Mouse (Mus musculus) left cerebral cortex, postnatal 14 days (tissue): Measurements from ENCODE around the gene Trim31. TPM values are rescaled to one million over a fixed set of nuclear protein-coding genes. Genes with fewer than 3 reads are reported as not detected.

Experiments used
- DNase-seq, 2 experiments: peaks; one replicate each; pipeline ENCODE4 v3.0.0; 2021 to 2022; ENCODE audit warnings: low spot score in 2 of 2, mixed read lengths in 1 of 2
- intact Hi-C: fragments of 180-260 bp; cut with DNase I; formaldehyde crosslinking; loops from one replicate; pipeline ENCODE4 v1.15.1; 2025
- total RNA-seq, 2 experiments: library from RNA; stranded (reverse); gene quantifications; 2 replicates each; pipeline ENCODE4 v1.2.3; 2021

Gene Trim31
- total RNA-seq, 2 experiments from 2014 or later, result not detected

DNA sequence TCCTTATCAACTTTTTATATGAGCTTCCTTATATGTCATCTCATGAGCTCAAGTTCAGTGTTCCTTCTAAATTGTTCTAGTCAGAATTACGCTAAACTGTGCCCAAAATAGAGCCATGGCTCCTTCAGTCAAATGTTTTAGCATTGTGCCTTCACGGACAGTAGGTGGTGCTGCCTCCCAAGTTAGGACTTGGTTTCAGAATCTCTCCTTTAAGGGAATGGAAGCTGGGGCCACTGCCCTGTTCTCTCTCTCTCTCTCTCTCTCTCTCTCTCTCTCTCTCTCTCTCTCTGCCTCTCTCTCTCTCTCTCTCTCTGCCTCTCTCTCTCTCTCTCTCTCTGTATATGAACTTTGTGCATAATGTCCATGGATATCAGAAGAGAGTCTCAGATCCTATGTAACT lies 5.6 kb upstream of the Trim31 start:
- peak in 1 of 2 experiments; percentile 50 for DNase-seq
- intact Hi-C loops, result loop anchor here (5.0 kb wide), 1 partner anchor 310 kb away; the partner anchor contains the start of gene Olfr94

DNA sequence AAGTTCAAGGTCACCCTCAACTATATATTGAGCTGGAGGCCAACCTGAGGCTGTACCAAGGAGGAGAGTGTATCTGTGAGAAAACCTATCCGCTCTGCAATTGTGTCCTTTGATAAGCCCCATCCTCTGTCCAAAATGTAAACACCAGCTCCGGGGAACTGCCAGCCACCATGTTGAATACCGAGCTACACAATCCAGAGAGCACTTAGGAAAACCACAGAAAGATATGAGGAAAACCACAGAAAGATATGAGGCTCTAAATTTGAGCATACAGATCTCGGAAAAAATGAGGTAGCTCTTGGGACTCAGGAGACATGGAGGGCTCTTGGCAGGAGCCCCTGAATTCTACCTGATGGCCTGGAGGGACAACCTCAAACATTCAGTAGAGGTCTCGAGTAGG lies 4.5 kb upstream of the Trim31 start:
- DNase-seq, result no peak
- intact Hi-C loops, result loop anchor here (5.0 kb wide), 1 partner anchor 309 kb away; the partner anchor contains the start of gene Olfr94

DNA sequence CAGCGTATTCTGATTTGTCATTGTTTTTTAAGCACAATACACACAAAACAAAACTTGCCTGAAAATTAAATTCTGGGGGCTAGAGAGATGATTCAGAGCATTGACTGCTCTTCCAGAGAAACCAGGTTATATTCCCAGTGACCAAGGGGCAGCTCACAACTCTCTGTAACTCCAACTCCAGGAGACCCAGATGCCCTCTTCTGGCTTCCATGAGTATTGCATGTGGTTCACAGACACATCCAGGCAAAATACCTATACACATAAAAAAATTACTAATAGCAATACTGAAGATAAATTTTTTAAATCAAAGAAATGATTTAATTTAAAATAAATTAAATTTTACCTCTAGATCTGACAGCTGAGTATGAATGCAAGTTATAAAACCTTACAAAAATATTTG lies 1.3 kb upstream of the Trim31 start:
- intact Hi-C loops, result no loop called here
- peak; percentile 18 to 32 for DNase-seq

- intact Hi-C loops, result no loop called here
These were observed 853 bp upstream of the Trim31 start for GRCm38 (mm10) chr17:36897065-36897464.

GRCm38 (mm10) chr17:36899376-36899775 lies 1.5 kb downstream of the Trim31 start:
- no peak for DNase-seq
- intact Hi-C loops, result no loop called here

More at GRCm38 (mm10) chr17:36897065-36897464, 853 bp upstream of the Trim31 start:
- no peak for DNase-seq

DNA sequence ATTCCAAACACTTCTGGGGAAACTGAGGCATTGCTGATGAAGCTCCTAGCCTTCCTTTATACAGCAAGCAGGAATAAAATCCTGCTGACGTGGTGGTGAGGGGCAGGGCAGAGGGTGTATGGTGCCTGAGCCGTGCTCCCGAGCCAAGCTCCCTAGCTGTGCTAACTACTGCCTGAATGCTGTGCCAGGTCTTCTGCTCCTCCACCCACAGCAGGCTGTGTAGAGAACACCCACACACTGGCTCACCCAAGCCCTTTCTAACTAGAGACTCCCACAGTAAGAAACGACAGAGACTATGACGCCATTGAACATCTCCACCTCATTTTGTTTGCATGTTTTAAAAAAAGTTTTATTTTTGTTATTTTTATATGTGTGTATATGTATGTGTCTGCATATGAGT lies 2.1 kb downstream of the Trim31 start:
- DNase-seq, result peak; percentile 7 to 18
- intact Hi-C loops, result no loop called here

GRCm38 (mm10) chr17:36900691-36901090 lies 2.8 kb downstream of the Trim31 start:
- no peak for DNase-seq
- intact Hi-C loops, result no loop called here

DNA sequence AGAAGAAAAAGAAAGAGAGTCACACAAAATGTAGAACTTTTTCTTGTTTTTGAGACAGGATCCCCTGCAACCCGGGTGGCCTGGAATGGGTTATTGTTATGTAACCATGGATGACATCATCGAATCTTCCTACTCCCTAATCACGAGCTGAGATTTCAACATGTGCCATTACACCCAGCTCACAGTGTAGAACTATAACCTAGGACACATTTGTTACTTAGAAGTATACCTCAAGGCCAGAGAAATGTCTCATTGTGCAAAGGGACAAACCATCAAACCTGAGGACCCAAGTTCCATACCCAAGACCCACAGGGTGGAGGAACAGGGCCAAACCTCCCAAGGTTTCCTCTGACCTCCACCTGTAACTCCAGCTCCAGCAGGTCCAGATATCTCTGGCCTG lies 5.7 kb downstream of the Trim31 start:
- DNase-seq, result no peak
- intact Hi-C loops, result no loop called here

- DNase-seq, result no peak
- intact Hi-C loops, result no loop called here
These were observed 10.3 kb downstream of the Trim31 start for GRCm38 (mm10) chr17:36908235-36908634.

- intact Hi-C loops, result no loop called here
- no peak for DNase-seq
These were observed 11.9 kb downstream of the Trim31 start for GRCm38 (mm10) chr17:36909802-36910201.

DNA sequence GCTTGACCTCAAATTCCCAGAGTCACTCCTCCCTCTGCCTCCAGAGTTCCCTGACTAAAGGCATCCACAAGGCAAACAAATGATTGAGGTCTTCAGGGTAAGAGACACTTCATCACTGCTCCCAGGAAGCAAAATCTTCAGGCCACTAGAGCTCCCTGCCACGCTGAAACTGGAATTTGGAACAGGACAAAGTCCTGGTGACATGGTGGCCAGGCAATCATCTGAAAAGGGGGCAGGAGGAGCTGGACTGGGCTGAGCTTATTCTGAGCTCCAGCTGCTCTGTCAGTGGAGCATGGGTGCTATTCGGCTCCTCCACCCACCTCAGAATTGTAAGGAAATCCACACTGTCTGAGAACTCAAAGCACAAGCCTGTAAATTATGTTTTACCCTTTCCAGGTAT lies 14.1 kb downstream of the Trim31 start:
- intact Hi-C loops, result no loop called here
- DNase-seq, result no peak

- intact Hi-C loops, result loop anchor here (2.0 kb wide), 1 partner anchor 135 kb away; no protein-coding TSS in a partner anchor
- peak; percentile 69 to 83 for DNase-seq
These were observed 16.2 kb downstream of the Trim31 start for GRCm38 (mm10) chr17:36914108-36914507.

DNA sequence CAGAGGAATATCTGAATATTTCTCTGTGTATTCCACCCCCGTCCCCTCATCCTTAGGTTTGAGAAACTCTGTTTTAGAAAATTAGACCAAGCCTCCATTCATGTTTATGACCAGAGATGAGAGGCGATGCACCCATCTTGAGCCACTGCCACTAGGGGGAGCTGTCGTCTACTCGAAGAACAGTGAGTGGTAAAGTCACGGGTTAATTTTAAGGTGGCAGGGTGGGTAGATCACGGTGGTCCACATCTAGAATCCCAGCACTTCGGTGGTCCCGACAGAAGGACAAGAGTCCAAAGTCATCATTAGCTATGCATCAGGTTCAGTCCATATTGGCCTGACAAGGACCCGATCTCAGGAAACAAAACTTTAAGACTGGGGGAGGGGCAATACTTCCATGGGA lies 17.2 kb downstream of the Trim31 start:
- peak; percentile 51 to 63 for DNase-seq
- intact Hi-C loops, result loop anchor here (2.0 kb wide), 1 partner anchor 134 kb away; no protein-coding TSS in a partner anchor

DNA sequence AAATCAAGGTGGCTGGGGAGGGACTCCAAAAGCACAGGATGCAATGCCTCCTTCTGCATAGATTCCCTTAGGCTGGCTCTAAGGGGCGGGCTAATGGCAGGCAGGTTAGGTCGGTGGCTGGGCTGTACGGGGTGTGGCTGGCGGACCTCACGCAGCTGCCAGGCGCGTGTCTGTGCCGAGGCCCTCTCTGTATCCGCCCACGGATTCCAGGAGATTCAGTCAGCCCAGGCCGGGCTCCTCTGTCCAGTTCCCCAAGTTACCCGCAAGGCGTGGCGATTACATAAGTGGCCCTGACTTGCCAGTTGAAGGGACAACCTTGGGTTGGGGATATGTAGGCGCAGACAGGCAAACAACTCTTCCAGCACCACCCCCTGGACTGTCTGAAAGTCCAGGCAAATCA lies 22.3 kb downstream of the Trim31 start:
- intact Hi-C loops, result no loop called here
- no peak for DNase-seq

DNA sequence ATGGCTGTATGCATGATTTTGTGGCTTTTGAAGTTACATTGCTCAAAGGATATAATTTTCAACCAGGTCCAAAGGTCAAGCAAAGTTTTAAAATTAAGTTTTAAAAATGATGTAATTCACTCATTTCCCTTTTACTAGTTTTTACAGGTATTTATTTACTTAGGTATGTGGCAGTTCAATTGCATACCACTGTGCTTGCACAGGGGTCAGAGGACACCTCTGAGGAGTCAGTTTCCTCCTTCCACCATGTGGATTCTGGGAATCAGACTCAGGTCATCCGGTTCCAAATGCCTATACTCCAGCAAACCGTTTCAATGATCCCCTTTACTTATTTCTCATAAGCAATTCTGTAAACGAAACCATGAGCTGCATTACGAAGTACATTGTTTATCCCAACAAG lies 24.8 kb downstream of the Trim31 start:
- no peak for DNase-seq
- intact Hi-C loops, result no loop called here

DNA sequence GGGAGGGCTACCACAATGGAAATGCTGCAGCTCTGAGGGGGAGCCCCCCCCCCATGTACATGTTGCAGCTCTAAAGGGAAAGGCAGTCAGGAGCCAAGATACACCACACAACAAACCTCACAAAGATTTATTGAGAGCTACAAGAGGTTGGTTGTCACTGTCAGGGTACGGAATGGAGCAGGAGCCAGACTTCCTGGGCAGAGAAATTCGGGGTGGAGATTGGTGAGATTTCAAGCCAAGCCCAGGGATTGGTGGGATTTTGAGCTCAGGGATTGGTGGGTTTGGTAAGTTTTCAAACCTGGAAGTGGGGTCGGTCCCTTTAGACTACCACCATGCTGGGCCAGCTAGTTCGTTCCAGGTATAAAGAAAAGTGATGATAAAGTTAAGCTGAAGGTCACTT lies 25.6 kb downstream of the Trim31 start:
- DNase-seq, result no peak
- intact Hi-C loops, result no loop called here

DNA sequence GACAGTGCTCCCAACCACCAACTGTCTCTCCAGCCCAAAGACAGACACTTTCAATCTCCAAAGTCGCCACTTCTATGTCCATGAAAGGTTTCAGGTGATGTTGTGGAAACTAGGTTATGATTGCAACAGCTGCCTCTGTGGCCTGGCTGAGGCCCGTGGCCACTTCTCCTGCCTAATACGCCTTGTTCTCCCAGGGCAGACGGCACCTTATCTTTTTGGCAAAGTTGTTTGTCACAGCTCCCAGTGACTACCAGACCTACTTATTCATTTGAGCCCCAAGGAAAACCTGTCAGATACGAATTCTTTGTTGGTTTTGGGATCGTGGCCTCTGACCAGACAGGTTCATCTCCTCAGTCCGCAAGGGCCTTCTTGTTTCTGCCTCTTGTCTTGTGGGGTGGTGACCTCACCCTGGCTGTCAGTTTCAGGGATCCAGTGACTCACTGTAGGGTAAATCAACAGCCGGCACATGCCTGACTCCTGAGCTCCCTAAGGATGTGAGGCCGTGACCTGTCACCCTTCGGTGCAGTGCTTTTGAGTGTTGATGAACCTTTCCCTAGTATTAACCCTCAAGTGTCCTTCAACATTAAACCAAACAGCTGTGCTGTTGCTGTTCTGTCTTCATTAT lies 29.7 kb downstream of the Trim31 start:
- intact Hi-C loops, result no loop called here
- DNase-seq, result no peak

- intact Hi-C loops, result no loop called here
These were observed 31.5 kb downstream of the Trim31 start for GRCm38 (mm10) chr17:36929236-36929932.

GRCm38 (mm10) chr17:36930233-36930632 lies 32.3 kb downstream of the Trim31 start:
- DNase-seq, result no peak
- intact Hi-C loops, result no loop called here

More at GRCm38 (mm10) chr17:36929236-36929932, 31.5 kb downstream of the Trim31 start:
- no peak for DNase-seq

GRCm38 (mm10) chr17:36931130-36931529 lies 33.2 kb downstream of the Trim31 start:
- intact Hi-C loops, result no loop called here
- no peak for DNase-seq

- intact Hi-C loops, result no loop called here
- DNase-seq, result no peak
These were observed 33.9 kb downstream of the Trim31 start for GRCm38 (mm10) chr17:36931806-36932205.
